Mouse (Mus musculus) hindbrain, embryonic 13.5 days (tissue): ENCODE measurements at regions not wholly inside any gene's neighbourhood (a gene's known extent, or its start where the extent isn't known, plus 50 kb on each side); places are given as distances from the start of the nearest gene placed in this dataset.

Source experiments
- ATAC-seq: fragments of 200-750 bp; cut with Nextera tagmentation; 2 replicates; pipeline ENCODE4 v1.8.0; 2017; ENCODE audit warnings: moderate TSS enrichment; ENCODE audit not compliant: low FRiP score
- H3K27ac ChIP-seq: fragments of 300-500 bp; sonication (generic); 2 replicates; pipeline ENCODE4 v1.5.1; 2015; ENCODE audit warnings: inconsistent platforms, mild to moderate bottlenecking, moderate library complexity
- H3K27me3 ChIP-seq: fragments of 300-500 bp; sonication (generic); 2 replicates; pipeline ENCODE4 v1.6.1; 2015; ENCODE audit warnings: mild to moderate bottlenecking, inconsistent platforms
- H3K36me3 ChIP-seq: fragments of 300-500 bp; sonication (generic); 2 replicates; pipeline ENCODE4 v1.6.1; 2015; ENCODE audit warnings: mild to moderate bottlenecking, inconsistent platforms
- H3K4me1 ChIP-seq: fragments of 300-500 bp; sonication (generic); replicated peaks from 2 replicates; pipeline ENCODE4 v1.6.1; 2015; ENCODE audit warnings: inconsistent platforms
- H3K4me2 ChIP-seq: fragments of 300-500 bp; sonication (generic); 2 replicates; pipeline ENCODE4 v1.6.1; 2015; ENCODE audit warnings: inconsistent platforms, mild to moderate bottlenecking, moderate library complexity
- H3K4me3 ChIP-seq: fragments of 300-500 bp; sonication (generic); 2 replicates; pipeline ENCODE4 v1.5.1; 2015; ENCODE audit warnings: mild to moderate bottlenecking, inconsistent platforms
- H3K9ac ChIP-seq: fragments of 300-500 bp; sonication (generic); 2 replicates; pipeline ENCODE4 v1.6.1; 2015; ENCODE audit warnings: mild to moderate bottlenecking, inconsistent platforms
- H3K9me3 ChIP-seq: fragments of 300-500 bp; sonication (generic); 2 replicates; pipeline ENCODE4 v1.6.1; 2016; ENCODE audit warnings: inconsistent platforms
- WGBS: fragments of 180-500 bp; shearing (Covaris S2); methylation state at CpG from one replicate; pipeline ENCODE4 v1.1.7; 2015; 5-methylcytosine and 5-hydroxymethylcytosine counted together

GRCm38 (mm10) chr4:22047730-22048455 is 116.8 kb downstream of the Faxc start:
- Histone ChIP-seq H3K4me3 (no peak overlapping the region), H3K36me3 (no peaks in the 10 kb centered on the region)
- WGBS, result 76% methylated on average over 8 of the region's 8 CpGs

GRCm38 (mm10) chr4:22066785-22067433 is 135.8 kb downstream of the Faxc start:
- Histone ChIP-seq H3K9me3 (no peaks in the 10 kb centered on the region), H3K36me3 (no peaks in the 10 kb centered on the region), H3K4me1 (peaks cover 16% of the 10 kb centered on the region), H3K9ac (no peak overlapping the region), H3K27ac (0 out of 2 replicates have a peak overlapping the region, but pooled peaks have one; percentile 35), H3K4me3 (no peak overlapping the region), H3K4me2 (no peak overlapping the region), H3K27me3 (no peaks in the 10 kb centered on the region)
- WGBS, result 22% methylated on average over 5 of the region's 5 CpGs
- ATAC-seq, result peak; percentile 76

More at GRCm38 (mm10) chr4:22047730-22048455, 116.8 kb downstream of the Faxc start:
- no peaks in the 10 kb centered on the region for H3K27me3 ChIP-seq
- no peaks in the 10 kb centered on the region for H3K4me1 ChIP-seq
- H3K4me2 ChIP-seq, result no peak overlapping the region
- no peak for ATAC-seq
- no peak overlapping the region for H3K9ac ChIP-seq
- H3K27ac ChIP-seq, result no peak overlapping the region
- H3K9me3 ChIP-seq, result no peaks in the 10 kb centered on the region

GRCm38 (mm10) chr4:22067678-22068299 is 136.7 kb downstream of the Faxc start:
- ATAC-seq, result peak; percentile 57
- Histone ChIP-seq H3K9me3 (no peaks in the 10 kb centered on the region), H3K4me2 (peak overlapping the region; percentile 0; the same call in 1 of the 2 replicates), H3K4me3 (no peak overlapping the region), H3K27me3 (no peaks in the 10 kb centered on the region), H3K27ac (peak overlapping the region; percentile 31; the same call in 1 of the 2 replicates), H3K36me3 (no peaks in the 10 kb centered on the region), H3K9ac (no peak overlapping the region), H3K4me1 (peaks cover 16% of the 10 kb centered on the region)
- WGBS, result 69% methylated on average over 14 of the region's 14 CpGs

- peak; percentile 67 for ATAC-seq
- Histone ChIP-seq H3K4me3 (no peak overlapping the region), H3K9me3 (peaks cover 6% of the 10 kb centered on the region; the same call in 1 of the 2 replicates), H3K27me3 (peaks cover 3% of the 10 kb centered on the region; the same call in 1 of the 2 replicates), H3K4me1 (no peaks in the 10 kb centered on the region), H3K4me2 (no peak overlapping the region), H3K27ac (no peak overlapping the region), H3K9ac (no peak overlapping the region), H3K36me3 (no peaks in the 10 kb centered on the region)
- 26% methylated on average over 3 of the region's 3 CpGs for WGBS
These were observed 157.2 kb downstream of the Faxc start for GRCm38 (mm10) chr4:22088209-22088787.

- WGBS, result 100% methylated on average over 1 of the region's 1 CpGs
- no peak overlapping the region for H3K27ac ChIP-seq
- H3K27me3 ChIP-seq, result peaks cover 3% of the 10 kb centered on the region; the same call in 1 of the 2 replicates
- H3K9me3 ChIP-seq, result no peaks in the 10 kb centered on the region
- peaks cover 2% of the 10 kb centered on the region; the same call in 1 of the 2 replicates for H3K4me1 ChIP-seq
- ATAC-seq, result no peak
- H3K4me2 ChIP-seq, result no peak overlapping the region
- no peaks in the 10 kb centered on the region for H3K36me3 ChIP-seq
- no peak overlapping the region for H3K4me3 ChIP-seq
- H3K9ac ChIP-seq, result no peak overlapping the region
These were observed 158.5 kb downstream of the Faxc start for GRCm38 (mm10) chr4:22089637-22090041.

GRCm38 (mm10) chr4:22090536-22090935 is 159.4 kb downstream of the Faxc start:
- no peaks in the 10 kb centered on the region for H3K36me3 ChIP-seq
- H3K9ac ChIP-seq, result no peak overlapping the region
- H3K4me1 ChIP-seq, result peaks cover 11% of the 10 kb centered on the region
- 84% methylated on average over 11 of the region's 11 CpGs for WGBS
- H3K4me3 ChIP-seq, result no peak overlapping the region
- no peaks in the 10 kb centered on the region for H3K9me3 ChIP-seq
- no peak for ATAC-seq
- no peak overlapping the region for H3K27ac ChIP-seq
- peaks cover 3% of the 10 kb centered on the region; the same call in 1 of the 2 replicates for H3K27me3 ChIP-seq
- H3K4me2 ChIP-seq, result no peak overlapping the region

- Histone ChIP-seq H3K4me3 (no peak overlapping the region), H3K9me3 (no peaks in the 10 kb centered on the region), H3K27me3 (no peaks in the 10 kb centered on the region), H3K9ac (no peak overlapping the region), H3K36me3 (no peaks in the 10 kb centered on the region), H3K27ac (no peak overlapping the region), H3K4me2 (no peak overlapping the region), H3K4me1 (peaks cover 22% of the 10 kb centered on the region)
- 84% methylated on average over 4 of the region's 4 CpGs for WGBS
- no peak for ATAC-seq
These were observed 161.4 kb downstream of the Faxc start for GRCm38 (mm10) chr4:22092551-22092950.

GRCm38 (mm10) chr4:22095257-22096031 is 164.3 kb downstream of the Faxc start:
- ATAC-seq, result peak; percentile 84
- Histone ChIP-seq H3K27me3 (no peaks in the 10 kb centered on the region), H3K4me1 (peaks cover 22% of the 10 kb centered on the region), H3K36me3 (no peaks in the 10 kb centered on the region), H3K27ac (peak overlapping the region; percentile 83), H3K9ac (no peak overlapping the region), H3K9me3 (no peaks in the 10 kb centered on the region), H3K4me2 (0 out of 2 replicates have a peak overlapping the region, but pooled peaks have one; percentile 17), H3K4me3 (no peak overlapping the region)
- WGBS, result 19% methylated on average over 11 of the region's 11 CpGs

- no peak overlapping the region for H3K4me2 ChIP-seq
- H3K4me3 ChIP-seq, result no peak overlapping the region
- H3K9ac ChIP-seq, result no peak overlapping the region
- 94% methylated on average over 9 of the region's 9 CpGs for WGBS
- no peaks in the 10 kb centered on the region for H3K36me3 ChIP-seq
- no peaks in the 10 kb centered on the region for H3K27me3 ChIP-seq
- peaks cover 36% of the 10 kb centered on the region for H3K4me1 ChIP-seq
- no peaks in the 10 kb centered on the region for H3K9me3 ChIP-seq
- H3K27ac ChIP-seq, result no peak overlapping the region
- no peak for ATAC-seq
These were observed 167.5 kb downstream of the Faxc start for GRCm38 (mm10) chr4:22098605-22099004.

- 55% methylated on average over 5 of the region's 5 CpGs for WGBS
- Histone ChIP-seq H3K27me3 (no peaks in the 10 kb centered on the region), H3K4me3 (no peak overlapping the region), H3K4me1 (peaks cover 14% of the 10 kb centered on the region), H3K4me2 (no peak overlapping the region), H3K27ac (0 out of 2 replicates have a peak overlapping the region, but pooled peaks have one; percentile 55), H3K9ac (no peak overlapping the region), H3K9me3 (no peaks in the 10 kb centered on the region), H3K36me3 (no peaks in the 10 kb centered on the region)
- peak; percentile 76 for ATAC-seq
These were observed 171.3 kb downstream of the Faxc start for GRCm38 (mm10) chr4:22102478-22102877.

GRCm38 (mm10) chr4:22103001-22103587 is 172.0 kb downstream of the Faxc start:
- ATAC-seq, result peak; percentile 82
- Histone ChIP-seq H3K36me3 (no peaks in the 10 kb centered on the region), H3K9ac (no peak overlapping the region), H3K4me3 (no peak overlapping the region), H3K4me2 (no peak overlapping the region), H3K27ac (peak overlapping the region; percentile 55; the same call in 1 of the 2 replicates), H3K4me1 (peaks cover 14% of the 10 kb centered on the region), H3K27me3 (no peaks in the 10 kb centered on the region), H3K9me3 (no peaks in the 10 kb centered on the region)
- WGBS, result 63% methylated on average over 8 of the region's 8 CpGs
